Mouse (Mus musculus) hindbrain, postnatal 0 days (tissue): ENCODE measurements around the gene Slc36a2. TPM values are rescaled to one million over a fixed set of nuclear protein-coding genes. Genes with fewer than 3 reads are reported as not detected.

Experiments used
- ATAC-seq: fragments of 200-750 bp; cut with Nextera tagmentation; 2 replicates; pipeline ENCODE4 v1.8.0; 2017; ENCODE audit warnings: mild to moderate bottlenecking, moderate TSS enrichment, moderate library complexity
- DNase-seq: peaks from one replicate; pipeline ENCODE4 v3.0.0-alpha.2; 2015; ENCODE audit warnings: low spot score
- H3K27ac ChIP-seq: fragments of 300-500 bp; sonication (generic); 2 replicates; pipeline ENCODE4 v1.5.1; 2014; ENCODE audit warnings: mild to moderate bottlenecking
- H3K27me3 ChIP-seq: fragments of 300-500 bp; sonication (generic); 2 replicates; pipeline ENCODE4 v1.6.1; 2014; ENCODE audit warnings: low read length, mixed read lengths; ENCODE audit not compliant: insufficient read depth
- H3K36me3 ChIP-seq: fragments of 300-500 bp; sonication (generic); 2 replicates; pipeline ENCODE4 v1.6.1; 2014; ENCODE audit warnings: low read length, mixed read lengths; ENCODE audit not compliant: insufficient read depth
- H3K4me1 ChIP-seq: fragments of 300-500 bp; sonication (generic); 2 replicates; pipeline ENCODE4 v1.6.1; 2014; ENCODE audit warnings: antibody characterized with exemption, low read length, mixed read lengths; ENCODE audit not compliant: insufficient read depth
- H3K4me2 ChIP-seq: fragments of 300-500 bp; sonication (generic); 2 replicates; pipeline ENCODE4 v1.6.1; 2014; ENCODE audit warnings: low read depth, mild to moderate bottlenecking, low read length, moderate library complexity, mixed read lengths
- H3K4me3 ChIP-seq: fragments of 300-500 bp; sonication (generic); 2 replicates; pipeline ENCODE4 v1.5.1; 2014; ENCODE audit warnings: low read length
- H3K9ac ChIP-seq: fragments of 300-500 bp; sonication (generic); replicated peaks from 2 replicates; pipeline ENCODE4 v1.6.1; 2014; ENCODE audit warnings: mild to moderate bottlenecking, low read length, moderate library complexity, mixed read lengths
- H3K9me3 ChIP-seq: fragments of 300-500 bp; sonication (generic); 2 replicates; pipeline ENCODE4 v1.6.1; 2016; ENCODE audit warnings: low read length, mixed read lengths
- CTCF ChIP-seq: IDR thresholded peaks from 2 replicates; pipeline ENCODE4 v1.5.1; 2016; ENCODE audit warnings: antibody characterized with exemption, control low read depth, low read depth
- WGBS: fragments of 180-500 bp; shearing (Covaris S2); extraction: QIAGEN DNeasy Blood & Tissue Kit; methylation state at CpG from one replicate; pipeline ENCODE4 v1.1.7; 2014; 5-methylcytosine and 5-hydroxymethylcytosine counted together
- polyA plus RNA-seq: library from polyadenylated mRNA; unstranded; fragments of >200 nt; fragmentation: Nextera tagmentation; extraction: Ambion mirVana; gene quantifications from 2 replicates; pipeline ENCODE4 v1.2.1, GENCODE M21; 2015
- total RNA-seq: library from RNA; depleted of rRNA; stranded (reverse); fragments of >200 nt; gene quantifications from 2 replicates; pipeline ENCODE4 v1.2.3, GENCODE M21; 2014

The Slc36a2 gene
- total and polyA plus RNA-seq, 2 experiments from 2014 or later: 0.84 to 0.94 TPM

DNA sequence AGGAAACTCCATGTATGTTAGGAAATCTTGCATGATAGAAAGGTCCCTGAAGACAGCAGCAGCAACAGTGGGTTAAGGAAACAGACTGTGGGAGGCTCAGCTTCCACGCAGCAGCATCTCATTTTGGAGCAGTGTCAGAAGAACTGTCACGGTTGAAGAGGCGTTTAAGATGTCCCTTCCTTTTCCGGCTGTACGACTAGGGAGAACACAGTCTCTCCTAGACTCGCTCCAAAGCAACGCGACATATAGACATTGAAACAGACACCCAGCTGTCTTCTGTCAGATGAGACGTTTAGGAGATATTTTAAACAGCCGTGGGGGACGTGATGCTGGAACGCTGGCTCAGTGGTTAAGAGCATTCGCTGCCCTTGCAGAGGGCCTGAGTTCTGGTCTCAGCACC is 32.0 kb upstream of the Slc36a2 start:
- H3K4me3 ChIP-seq: no peak overlapping the region
- TF ChIP-seq CTCF: no peak
- peaks cover 31% of the 10 kb centered on the region; the same call in 1 of the 2 replicates for H3K36me3 ChIP-seq
- no peak overlapping the region for H3K4me2 ChIP-seq
- ATAC-seq: no peak
- H3K27me3 ChIP-seq: no peaks in the 10 kb centered on the region
- no peak overlapping the region for H3K9ac ChIP-seq
- H3K9me3 ChIP-seq: no peaks in the 10 kb centered on the region
- WGBS: 69% methylated on average over 13 of the region's 13 CpGs
- no peak overlapping the region for H3K27ac ChIP-seq
- DNase-seq: no peak
- H3K4me1 ChIP-seq: no peaks in the 10 kb centered on the region

GRCm38 (mm10) chr11:55216061-55216460 is 31.2 kb upstream of the Slc36a2 start:
- Histone ChIP-seq H3K27ac (no peak overlapping the region), H3K4me3 (no peak overlapping the region), H3K36me3 (peaks cover 24% of the 10 kb centered on the region; the same call in 1 of the 2 replicates), H3K9ac (no peak overlapping the region), H3K27me3 (no peaks in the 10 kb centered on the region), H3K4me1 (no peaks in the 10 kb centered on the region), H3K4me2 (no peak overlapping the region), H3K9me3 (no peaks in the 10 kb centered on the region)
- ATAC-seq (no peak), DNase-seq (no peak)
- TF ChIP-seq CTCF: no peak
- WGBS: 72% methylated on average over 4 of the region's 4 CpGs

DNA sequence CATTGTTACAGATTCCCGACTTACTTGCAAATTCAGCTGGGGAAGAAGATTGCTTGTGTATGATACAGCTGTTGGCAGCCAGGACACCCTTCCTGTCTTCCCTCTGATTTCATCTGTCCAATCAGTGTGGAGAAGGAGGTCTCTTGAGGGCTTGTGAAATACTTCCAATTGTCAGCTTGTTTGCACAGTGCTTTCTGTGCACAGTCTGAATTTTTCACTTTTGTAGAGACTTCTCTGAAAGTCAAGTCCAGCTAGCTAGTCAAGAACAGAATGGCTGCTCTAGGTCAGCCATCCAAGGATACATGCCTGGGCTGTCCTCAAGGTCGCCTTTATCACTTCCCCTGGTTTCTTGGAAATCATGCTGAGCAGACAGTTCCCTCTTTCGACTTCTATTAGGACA is 30.1 kb upstream of the Slc36a2 start:
- Histone ChIP-seq H3K9ac (no peak overlapping the region), H3K4me2 (no peak overlapping the region), H3K9me3 (no peaks in the 10 kb centered on the region), H3K27ac (no peak overlapping the region), H3K4me3 (no peak overlapping the region), H3K27me3 (no peaks in the 10 kb centered on the region), H3K36me3 (peaks cover 13% of the 10 kb centered on the region; the same call in 1 of the 2 replicates), H3K4me1 (peaks cover 1% of the 10 kb centered on the region; the same call in 1 of the 2 replicates)
- DNase-seq (no peak), ATAC-seq (no peak)
- no peak for TF ChIP-seq CTCF
- 73% methylated on average over 3 of the region's 3 CpGs for WGBS

DNA sequence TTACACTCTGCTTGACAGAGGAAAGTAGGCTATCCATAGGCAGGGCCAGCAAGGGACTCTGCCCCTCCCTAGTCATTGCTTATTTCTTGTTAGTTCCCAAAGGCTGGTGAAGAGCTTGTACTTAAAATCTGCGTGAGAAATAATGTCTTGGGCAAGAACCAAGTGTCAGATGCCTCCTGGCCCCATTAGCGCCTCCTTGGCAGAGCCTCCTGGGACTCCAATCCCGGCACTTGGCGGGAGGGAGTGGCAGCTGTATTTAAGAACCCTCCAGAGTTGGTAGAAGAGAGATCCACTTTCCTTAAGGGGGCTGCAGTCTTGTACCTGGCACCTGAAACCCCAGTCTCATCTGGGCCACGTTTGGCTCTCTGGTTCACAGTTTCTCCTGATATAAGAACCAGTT is 29.3 kb upstream of the Slc36a2 start:
- TF ChIP-seq CTCF: no peak
- Histone ChIP-seq H3K27ac (no peak overlapping the region), H3K9me3 (no peaks in the 10 kb centered on the region), H3K4me1 (peaks cover 5% of the 10 kb centered on the region; the same call in 1 of the 2 replicates), H3K36me3 (peaks cover 7% of the 10 kb centered on the region; the same call in 1 of the 2 replicates), H3K27me3 (no peaks in the 10 kb centered on the region), H3K4me2 (no peak overlapping the region), H3K4me3 (no peak overlapping the region), H3K9ac (no peak overlapping the region)
- ATAC-seq: no peak
- no peak for DNase-seq
- WGBS: 70% methylated on average over 5 of the region's 5 CpGs

DNA sequence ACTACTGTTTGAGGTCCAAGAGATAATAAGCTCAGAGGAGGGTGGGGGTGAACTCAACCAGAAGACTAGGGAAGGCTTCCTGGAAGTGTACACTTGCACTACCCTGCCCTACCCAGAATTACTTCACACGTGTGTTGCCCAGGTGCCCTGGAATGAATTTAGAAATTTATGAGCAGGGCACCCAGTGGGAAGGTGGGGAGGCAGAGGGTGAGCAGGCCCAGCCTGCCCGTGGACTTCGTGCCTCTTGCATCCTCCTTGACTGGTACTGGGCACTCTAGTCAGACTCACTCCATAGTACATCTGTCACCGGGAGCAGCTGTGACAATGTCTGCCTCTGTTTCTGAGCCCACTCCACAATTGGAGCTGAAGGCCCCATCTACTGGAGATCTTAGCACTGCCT is 28.6 kb upstream of the Slc36a2 start:
- H3K4me1 ChIP-seq: peaks cover 5% of the 10 kb centered on the region; the same call in 1 of the 2 replicates
- H3K4me2 ChIP-seq: no peak overlapping the region
- WGBS: 90% methylated on average over 4 of the region's 4 CpGs
- no peaks in the 10 kb centered on the region for H3K9me3 ChIP-seq
- DNase-seq (no peak), ATAC-seq (no peak)
- H3K27me3 ChIP-seq: no peaks in the 10 kb centered on the region
- no peak overlapping the region for H3K27ac ChIP-seq
- H3K9ac ChIP-seq: no peak overlapping the region
- peaks cover 6% of the 10 kb centered on the region; the same call in 1 of the 2 replicates for H3K36me3 ChIP-seq
- no peak overlapping the region for H3K4me3 ChIP-seq
- no peak for TF ChIP-seq CTCF

DNA sequence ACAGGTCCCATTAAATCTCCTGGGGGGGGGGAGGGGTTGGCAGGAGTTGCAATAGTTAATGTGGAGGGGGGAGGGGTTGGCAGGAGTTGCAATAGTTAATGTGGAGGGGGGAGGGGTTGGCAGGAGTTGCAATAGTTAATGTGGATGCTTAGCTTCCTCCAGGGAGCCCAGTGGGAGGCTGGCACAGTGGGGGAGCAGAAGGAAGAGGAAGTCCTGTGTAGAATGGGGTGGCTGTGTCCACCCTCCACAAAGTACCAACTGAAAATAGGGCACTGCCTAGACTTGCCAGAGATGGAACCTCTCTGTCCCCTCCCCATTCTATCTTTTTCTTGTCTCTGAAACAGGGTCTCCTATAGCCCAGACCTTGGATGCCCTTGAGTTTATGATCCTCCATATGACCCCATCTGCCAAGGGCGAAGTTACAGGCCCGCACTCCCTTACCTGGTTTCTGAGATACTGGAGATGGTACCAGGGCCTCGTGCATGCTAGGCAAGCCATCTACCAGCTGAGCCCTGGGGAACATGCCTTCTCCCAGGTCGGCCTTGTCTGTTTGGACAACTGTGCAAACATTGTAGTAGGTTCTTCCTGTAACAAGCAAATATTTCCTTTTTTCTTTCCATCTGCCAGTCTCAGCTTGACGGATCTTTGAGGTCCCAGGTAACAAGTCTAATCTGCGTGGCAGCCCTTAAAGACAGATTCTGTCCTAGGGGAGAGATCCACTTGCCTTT is 24.9 kb upstream of the Slc36a2 start:
- Histone ChIP-seq H3K4me2 (no peak overlapping the region), H3K27ac (0 out of 2 replicates have a peak overlapping the region, but pooled peaks have one; percentile 15), H3K9ac (no peak overlapping the region), H3K27me3 (no peaks in the 10 kb centered on the region), H3K36me3 (no peaks in the 10 kb centered on the region; the same call in 1 of the 2 replicates), H3K9me3 (no peaks in the 10 kb centered on the region), H3K4me3 (no peak overlapping the region), H3K4me1 (peaks cover 22% of the 10 kb centered on the region)
- ATAC-seq (no peak), DNase-seq (no peak)
- 86% methylated on average over 6 of the region's 6 CpGs for WGBS
- TF ChIP-seq CTCF: no peak

- H3K36me3 ChIP-seq: no peaks in the 10 kb centered on the region
- DNase-seq: no peak
- H3K9me3 ChIP-seq: no peaks in the 10 kb centered on the region
- no peaks in the 10 kb centered on the region for H3K27me3 ChIP-seq
- 77% methylated on average over 2 of the region's 2 CpGs for WGBS
- no peak overlapping the region for H3K27ac ChIP-seq
- no peak for TF ChIP-seq CTCF
- H3K4me1 ChIP-seq: peaks cover 22% of the 10 kb centered on the region
- no peak for ATAC-seq
- H3K9ac ChIP-seq: no peak overlapping the region
- no peak overlapping the region for H3K4me3 ChIP-seq
- no peak overlapping the region for H3K4me2 ChIP-seq
Measured at GRCm38 (mm10) chr11:55209032-55209431, 24.2 kb upstream of the Slc36a2 start.
